In genomic region chr16:19966976-19967375, GRCm38 (mm10) we compare ENCODE assay signal across 20 mouse cellular contexts. TPM values are rescaled to one million over a fixed set of nuclear protein-coding genes. Genes with fewer than 3 reads are reported as not detected.
DNase-seq lines count a peak whose midpoint lies in the region; ATAC-seq and TF ChIP-seq lines count a peak whose summit lies in the region.
"Had no signal": no experiment of that assay in that cellular context is flagged by ENCODE, and none has a peak within 500 bp of the region (broad histone marks: within the 10 kb centered on the region; RNA-seq: fewer than 3 reads in every experiment).

No protein-coding gene starts in this region.

- TF ChIP-seq CTCF in lung, postnatal 0 days (IDR thresholded peaks at IDR 0.05) = no peak

- no peak overlapping the region for H3K4me2 ChIP-seq in heart, embryonic 11.5 days
- H3K4me2 ChIP-seq in lung, embryonic 16.5 days (ENCODE audit: low read depth, low read length) = no peak overlapping the region
- H3K4me2 ChIP-seq in lung, postnatal 0 days (replicated peaks; ENCODE audit: low read depth, low read length) = no peak overlapping the region
- H3K4me2 ChIP-seq: forebrain, embryonic 12.5 days; neural tube, embryonic 12.5 days had no signal

- no peak for DNase-seq in heart, embryonic 10.5 days (ENCODE audit: low spot score)
- DNase-seq in lung, postnatal 0 days (ENCODE audit: low spot score) = no peak
- no peak for DNase-seq in ovary, postnatal 10 days (ENCODE audit: low spot score)
- DNase-seq in kidney, postnatal 10 days = no peak
- DNase-seq: cerebellum, adult 11 months; cerebellum, postnatal 25 days; gastrocnemius, postnatal 14 days; lung, adult 18-20 months; spleen, adult 18-20 months; thymus, postnatal 14 days had no signal

- H3K9ac ChIP-seq in heart, embryonic 11.5 days (ENCODE audit: low read depth, low read length) = no peak overlapping the region
- no peak overlapping the region for H3K9ac ChIP-seq in lung, embryonic 16.5 days (ENCODE audit: low read length)
- no peak overlapping the region for H3K9ac ChIP-seq in lung, postnatal 0 days (replicated peaks; ENCODE audit: low read depth)
- H3K9ac ChIP-seq: forebrain, embryonic 12.5 days; neural tube, embryonic 12.5 days had no signal

- no peaks in the 10 kb centered on the region for H3K9me3 ChIP-seq in heart, embryonic 11.5 days (replicated peaks; ENCODE audit: control insufficient read depth, low read length)
- H3K9me3 ChIP-seq in heart, embryonic 10.5 days = no peaks in the 10 kb centered on the region
- H3K9me3 ChIP-seq in lung, embryonic 16.5 days (ENCODE audit: control insufficient read depth, low read length) = no peaks in the 10 kb centered on the region; the same call in 1 of the 2 replicates
- H3K9me3 ChIP-seq in lung, postnatal 0 days (ENCODE audit: low read length) = no peaks in the 10 kb centered on the region
- no peaks in the 10 kb centered on the region for H3K9me3 ChIP-seq in megakaryocyte, embryonic 14.5 days
- H3K9me3 ChIP-seq: forebrain, embryonic 12.5 days; hindbrain, embryonic 10.5 days; limb, embryonic 10.5 days; neural tube, embryonic 12.5 days had no signal

- no peak overlapping the region for H3K4me3 ChIP-seq in heart, embryonic 11.5 days (ENCODE audit: low read depth, low read length)
- no peak overlapping the region for H3K4me3 ChIP-seq in heart, embryonic 10.5 days
- H3K4me3 ChIP-seq in lung, embryonic 16.5 days (ENCODE audit: low read length) = no peak overlapping the region
- no peak overlapping the region for H3K4me3 ChIP-seq in lung, postnatal 0 days (ENCODE audit: low read depth, low read length)
- H3K4me3 ChIP-seq in megakaryocyte, embryonic 14.5 days (replicated peaks) = peak overlapping the region; percentile 56
- H3K4me3 ChIP-seq: forebrain, embryonic 12.5 days; hindbrain, embryonic 10.5 days; left cerebral cortex, adult 2 months; limb, embryonic 10.5 days; neural tube, embryonic 12.5 days had no signal

- H3K36me3 ChIP-seq in heart, embryonic 11.5 days (ENCODE audit: control insufficient read depth, insufficient read depth, low read length) = no peaks in the 10 kb centered on the region
- peaks cover 6% of the 10 kb centered on the region; the same call in 1 of the 2 replicates for H3K36me3 ChIP-seq in heart, embryonic 10.5 days
- H3K36me3 ChIP-seq in lung, embryonic 16.5 days (ENCODE audit: control insufficient read depth, insufficient read depth, low read length) = no peaks in the 10 kb centered on the region
- H3K36me3 ChIP-seq in lung, postnatal 0 days (ENCODE audit: insufficient read depth, low read length) = no peaks in the 10 kb centered on the region
- peaks cover 88% of the 10 kb centered on the region for H3K36me3 ChIP-seq in megakaryocyte, embryonic 14.5 days (replicated peaks; ENCODE audit: low read length)
- H3K36me3 ChIP-seq: forebrain, embryonic 12.5 days; hindbrain, embryonic 10.5 days; limb, embryonic 10.5 days; neural tube, embryonic 12.5 days had no signal

- no peak for TF ChIP-seq EP300 in lung, postnatal 0 days (IDR thresholded peaks at IDR 0.05)

- 0 out of 2 replicates have a peak overlapping the region, but pooled peaks have one; percentile 7 for H3K27ac ChIP-seq in heart, embryonic 11.5 days (ENCODE audit: low read depth, low read length)
- H3K27ac ChIP-seq in heart, embryonic 10.5 days = no peak overlapping the region
- 0 out of 2 replicates have a peak overlapping the region, but pooled peaks have one; percentile 3 for H3K27ac ChIP-seq in lung, embryonic 16.5 days (ENCODE audit: low read length)
- H3K27ac ChIP-seq in lung, postnatal 0 days (ENCODE audit: low read length) = no peak overlapping the region
- H3K27ac ChIP-seq: forebrain, embryonic 12.5 days; hindbrain, embryonic 10.5 days; left cerebral cortex, adult 2 months; limb, embryonic 10.5 days; neural tube, embryonic 12.5 days had no signal

- no peak for ATAC-seq in heart, embryonic 11.5 days (replicated peaks; ENCODE audit: insufficient number of reproducible peaks, low FRiP score, low TSS enrichment)
- peak; percentile 61; the same call in 1 of the 2 replicates for ATAC-seq in lung, embryonic 16.5 days (ENCODE audit: low read depth)
- ATAC-seq in lung, postnatal 0 days = no peak
- ATAC-seq in granulocyte monocyte progenitor cell, adult 5-6 weeks (replicated peaks; ENCODE audit: poor library complexity, severe bottlenecking) = peak; percentile 67
- ATAC-seq: Patski had no signal

- no peaks in the 10 kb centered on the region for H3K27me3 ChIP-seq in heart, embryonic 11.5 days (ENCODE audit: control insufficient read depth, insufficient read depth, low read length)
- no peaks in the 10 kb centered on the region for H3K27me3 ChIP-seq in heart, embryonic 10.5 days (ENCODE audit: insufficient read depth, poor library complexity, severe bottlenecking)
- H3K27me3 ChIP-seq in lung, embryonic 16.5 days (ENCODE audit: control insufficient read depth, insufficient read depth, low read depth, low read length) = no peaks in the 10 kb centered on the region
- no peaks in the 10 kb centered on the region for H3K27me3 ChIP-seq in lung, postnatal 0 days (replicated peaks; ENCODE audit: insufficient read depth, low read length)
- H3K27me3 ChIP-seq in megakaryocyte, embryonic 14.5 days (replicated peaks) = no peaks in the 10 kb centered on the region
- H3K27me3 ChIP-seq: forebrain, embryonic 12.5 days; neural tube, embryonic 12.5 days; Patski had no signal

- no peaks in the 10 kb centered on the region for H3K4me1 ChIP-seq in heart, embryonic 11.5 days (ENCODE audit: control insufficient read depth, insufficient read depth, low read length)
- no peaks in the 10 kb centered on the region for H3K4me1 ChIP-seq in heart, embryonic 10.5 days
- no peaks in the 10 kb centered on the region for H3K4me1 ChIP-seq in lung, embryonic 16.5 days (replicated peaks; ENCODE audit: control insufficient read depth, insufficient read depth, low read length)
- H3K4me1 ChIP-seq in lung, postnatal 0 days (ENCODE audit: insufficient read depth, low read depth, low read length) = no peaks in the 10 kb centered on the region; the same call in 1 of the 2 replicates
- H3K4me1 ChIP-seq in megakaryocyte, embryonic 14.5 days = peaks cover 98% of the 10 kb centered on the region
- H3K4me1 ChIP-seq: forebrain, embryonic 12.5 days; hindbrain, embryonic 10.5 days; limb, embryonic 10.5 days; neural tube, embryonic 12.5 days had no signal

RNA-seq across cellular contexts. Expression of gene Klhl6, which starts 15.9 kb away (rescaled TPM):
- 29.2 and 35.4 TPM in 2 replicates for polyA plus RNA-seq in heart, embryonic 11.5 days (2014; fragmentation: Nextera tagmentation; extraction: Ambion mirVana)
- polyA plus RNA-seq in heart, embryonic 10.5 days (2016; fragmentation: Nextera tagmentation; extraction: Ambion mirVana) = 27.4 and 36.5 TPM in 2 replicates
- 16.7 and 18.3 TPM in 2 replicates for polyA plus RNA-seq in lung, embryonic 16.5 days (2015; fragmentation: Nextera tagmentation; extraction: Ambion mirVana)
- 7.7 and 10.0 TPM in 2 replicates for polyA plus RNA-seq in lung, postnatal 0 days (2015; fragmentation: Nextera tagmentation; extraction: Ambion mirVana)
- 57.2 and 59.7 TPM in 2 replicates for total RNA-seq in granulocyte monocyte progenitor cell, adult 5-6 weeks (2014; fragmentation: Nextera tagmentation)
- total RNA-seq in granulocyte monocyte progenitor cell, adult 5-6 weeks (2017) = 82.5 and 87.3 TPM in 2 replicates
- polyA plus RNA-seq in megakaryocyte, embryonic 14.5 days (2012; ENCODE audit: insufficient read depth, low replicate concordance) = 1.6 and 16.0 TPM in 2 replicates

Comparison
In these comparisons a context has a peak if more than half of its experiments do, and no peak if none do; other contexts are left out.
1. ATAC-seq: peak in lung, embryonic 16.5 days (single experiment) and granulocyte monocyte progenitor cell, adult 5-6 weeks (single experiment); none in heart, embryonic 11.5 days (single experiment) and lung, postnatal 0 days (single experiment).
2. H3K27ac ChIP-seq: peak in heart, embryonic 11.5 days (single experiment) and lung, embryonic 16.5 days (single experiment); none in heart, embryonic 10.5 days (single experiment) and lung, postnatal 0 days (single experiment).